Mouse (Mus musculus): ENCODE data around the gene Eif2a. TPM values are rescaled to one million over a fixed set of nuclear protein-coding genes. Genes with fewer than 3 reads are reported as not detected.

Eif2a gene
- polyA plus RNA-seq, 1 experiment, result 3.4 TPM

DNA sequence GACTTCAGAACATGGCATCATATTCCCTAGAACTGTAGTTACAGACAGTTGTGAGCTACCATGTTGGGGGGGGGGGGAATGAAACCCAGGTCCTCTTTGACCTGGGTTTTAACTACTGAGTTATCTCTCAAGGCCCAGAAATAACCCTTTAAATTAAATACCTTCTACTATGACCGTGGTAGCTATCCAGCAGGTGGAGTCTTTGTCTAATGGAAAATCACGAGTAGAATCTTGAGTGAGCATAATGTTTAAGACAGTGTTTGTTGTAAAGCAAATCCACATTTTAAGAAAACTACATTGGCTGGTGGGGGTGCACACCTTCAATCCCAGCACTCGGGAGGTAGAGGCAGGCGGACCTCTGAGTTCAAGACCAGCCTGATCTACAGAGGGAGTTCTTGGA, 12.1 kb upstream of the Eif2a start:
- no peaks in the 10 kb centered on the region for H3K27me3 ChIP-seq (ENCODE audit: control insufficient read depth, insufficient read depth, low read length)
- H3K4me1 ChIP-seq (ENCODE audit: control insufficient read depth, insufficient read depth, insufficient read length), result peaks cover 13% of the 10 kb centered on the region; the same call in 1 of the 2 replicates
- H3K27ac ChIP-seq (ENCODE audit: insufficient read depth, low read length), result no peak overlapping the region; the same call in 1 of the 2 replicates
- TF ChIP-seq CTCF (IDR thresholded peaks at IDR 0.05; ENCODE audit: extremely low read depth, insufficient read depth, insufficient read length, insufficient replicate concordance) (no peak), POLR2A (IDR thresholded peaks at IDR 0.05; ENCODE audit: low read depth, low read length) (no peak)
- no peaks in the 10 kb centered on the region for H3K36me3 ChIP-seq (ENCODE audit: control insufficient read depth, insufficient read depth, low read length)
- no peak overlapping the region for H3K4me3 ChIP-seq (ENCODE audit: extremely low read depth, insufficient read depth, insufficient read length)
- 70% methylated on average over 4 of the region's 4 CpGs for WGBS
- DNase-seq (ENCODE audit: low read depth in 1 of 2, low spot score in 2 of 2), result no peak

DNA sequence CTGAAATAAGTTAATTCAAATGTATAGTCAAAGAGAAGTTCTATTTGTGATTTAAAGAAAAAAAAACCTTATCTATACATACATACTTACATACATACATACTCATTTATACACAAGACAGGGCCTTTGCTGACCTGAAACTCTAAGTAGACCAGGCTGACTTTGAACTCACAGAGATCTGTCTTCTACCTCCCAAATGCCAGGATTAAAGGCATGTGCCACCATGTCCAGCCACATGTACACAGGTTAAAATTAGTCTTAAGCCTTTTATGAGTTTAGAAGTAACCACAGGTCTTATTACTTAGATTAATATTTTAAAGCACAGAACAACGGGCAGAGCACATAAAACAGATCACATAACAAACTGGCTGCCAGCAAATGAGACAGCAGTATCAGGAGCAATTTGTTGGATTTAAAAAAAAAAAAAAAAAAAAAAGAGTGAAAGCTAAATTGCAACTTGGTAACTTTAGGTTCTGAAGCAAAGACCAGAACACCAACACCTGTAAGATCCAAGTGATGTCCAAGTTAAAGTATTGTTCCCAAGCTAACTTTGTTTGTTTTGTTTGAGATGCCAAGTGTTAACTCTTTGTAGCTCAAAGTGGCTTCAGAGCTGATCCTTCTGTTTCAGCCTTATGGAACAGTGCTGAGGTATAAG, 9.5 kb upstream of the Eif2a start:
- Histone ChIP-seq H3K4me1 (ENCODE audit: control insufficient read depth, insufficient read depth, insufficient read length) (peaks cover 19% of the 10 kb centered on the region; the same call in 1 of the 2 replicates), H3K27me3 (ENCODE audit: control insufficient read depth, insufficient read depth, low read length) (no peaks in the 10 kb centered on the region), H3K4me3 (ENCODE audit: extremely low read depth, insufficient read depth, insufficient read length) (no peak overlapping the region), H3K27ac (ENCODE audit: insufficient read depth, low read length) (peak overlapping the region; percentile 91), H3K36me3 (ENCODE audit: control insufficient read depth, insufficient read depth, low read length) (peaks cover 2% of the 10 kb centered on the region)
- WGBS, result 22% methylated on average over 1 of the region's 1 CpGs
- no peak for TF ChIP-seq POLR2A (IDR thresholded peaks at IDR 0.05; ENCODE audit: low read depth, low read length)
- TF ChIP-seq CTCF (IDR thresholded peaks at IDR 0.05; ENCODE audit: extremely low read depth, insufficient read depth, insufficient read length, insufficient replicate concordance), result no peak
- DNase-seq (ENCODE audit: low read depth in 1 of 2, low spot score in 2 of 2), result no peak

DNA sequence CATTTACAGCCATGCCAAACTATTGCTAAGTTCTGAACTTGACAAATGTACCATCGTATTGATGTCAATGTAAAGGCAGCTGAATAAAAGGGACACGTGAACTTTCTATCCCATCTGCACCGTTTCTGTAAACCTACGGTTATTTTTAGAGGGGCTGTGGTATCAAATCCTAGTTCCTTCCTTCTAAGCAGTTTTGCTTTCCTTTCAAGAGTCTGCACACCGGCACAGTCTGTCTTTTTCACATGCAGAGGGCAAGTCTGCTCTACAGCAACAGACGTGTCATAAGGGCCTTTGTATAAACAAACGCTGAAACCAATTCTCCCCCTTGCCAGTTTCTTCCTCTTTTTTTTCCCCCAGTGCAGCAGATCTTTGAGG, 9.0 kb upstream of the Eif2a start:
- Histone ChIP-seq H3K36me3 (ENCODE audit: control insufficient read depth, insufficient read depth, low read length) (peaks cover 8% of the 10 kb centered on the region), H3K27ac (ENCODE audit: insufficient read depth, low read length) (peak overlapping the region; percentile 91), H3K4me1 (ENCODE audit: control insufficient read depth, insufficient read depth, insufficient read length) (peaks cover 19% of the 10 kb centered on the region; the same call in 1 of the 2 replicates), H3K4me3 (ENCODE audit: extremely low read depth, insufficient read depth, insufficient read length) (no peak overlapping the region), H3K27me3 (ENCODE audit: control insufficient read depth, insufficient read depth, low read length) (no peaks in the 10 kb centered on the region)
- WGBS, result 5% methylated on average over 7 of the region's 7 CpGs
- DNase-seq (ENCODE audit: low read depth in 1 of 2, low spot score in 2 of 2), result peak; percentile 51 to 88
- TF ChIP-seq CTCF (IDR thresholded peaks at IDR 0.05; ENCODE audit: extremely low read depth, insufficient read depth, insufficient read length, insufficient replicate concordance), result no peak
- no peak for TF ChIP-seq POLR2A (IDR thresholded peaks at IDR 0.05; ENCODE audit: low read depth, low read length)

DNA sequence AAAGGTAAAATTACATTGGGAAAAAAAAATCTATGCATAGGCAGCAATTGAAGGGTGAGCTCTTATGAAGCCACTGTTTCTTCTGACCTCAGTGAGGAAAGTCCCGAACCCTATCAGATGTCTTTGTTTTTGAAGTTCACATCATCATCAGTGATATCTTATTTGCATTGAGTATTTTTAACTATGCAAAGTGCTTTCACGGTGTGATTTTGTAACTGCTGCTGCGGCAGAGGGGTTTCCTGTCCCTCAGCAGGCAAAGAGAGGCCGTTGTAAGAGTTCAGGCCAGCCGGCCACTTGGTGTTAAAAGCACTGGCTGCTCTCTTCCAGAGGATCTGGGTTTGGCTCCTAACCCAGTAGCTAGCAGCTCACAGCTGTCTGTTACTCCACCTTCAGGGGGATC, 8.4 kb upstream of the Eif2a start:
- no peak for TF ChIP-seq CTCF (IDR thresholded peaks at IDR 0.05; ENCODE audit: extremely low read depth, insufficient read depth, insufficient read length, insufficient replicate concordance)
- peak; percentile 71 for TF ChIP-seq POLR2A (IDR thresholded peaks at IDR 0.05; ENCODE audit: low read depth, low read length)
- Histone ChIP-seq H3K36me3 (ENCODE audit: control insufficient read depth, insufficient read depth, low read length) (peaks cover 9% of the 10 kb centered on the region), H3K27ac (ENCODE audit: insufficient read depth, low read length) (peak overlapping the region; percentile 96), H3K4me1 (ENCODE audit: control insufficient read depth, insufficient read depth, insufficient read length) (peaks cover 19% of the 10 kb centered on the region; the same call in 1 of the 2 replicates), H3K27me3 (ENCODE audit: control insufficient read depth, insufficient read depth, low read length) (no peaks in the 10 kb centered on the region), H3K4me3 (ENCODE audit: extremely low read depth, insufficient read depth, insufficient read length) (peak overlapping the region; percentile 11; the same call in 1 of the 2 replicates)
- DNase-seq (ENCODE audit: low read depth in 1 of 2, low spot score in 2 of 2), result peak; percentile 77 to 84
- 5% methylated on average over 5 of the region's 5 CpGs for WGBS

DNA sequence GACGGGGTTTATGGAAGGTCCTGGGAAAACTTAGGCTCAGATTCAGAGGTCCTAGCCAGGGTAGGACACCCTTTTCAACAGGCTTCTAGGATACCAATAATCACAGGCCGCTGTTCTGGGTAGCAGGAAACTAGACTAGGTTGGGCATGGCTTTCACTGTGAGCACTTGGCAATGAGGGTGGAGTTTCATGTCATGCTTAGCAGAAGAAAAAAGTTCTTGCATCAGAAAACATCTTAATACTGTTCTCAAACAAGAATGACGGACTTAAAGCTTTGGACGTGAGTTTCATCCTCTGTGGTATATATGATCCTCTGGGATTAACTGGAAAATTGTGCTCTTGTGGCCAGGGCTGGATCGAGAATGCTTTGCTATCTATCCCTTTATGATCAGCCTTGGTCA, 7.8 kb upstream of the Eif2a start:
- peak overlapping the region; percentile 96 for H3K27ac ChIP-seq (ENCODE audit: insufficient read depth, low read length)
- WGBS, result 39% methylated on average over 5 of the region's 5 CpGs

DNA sequence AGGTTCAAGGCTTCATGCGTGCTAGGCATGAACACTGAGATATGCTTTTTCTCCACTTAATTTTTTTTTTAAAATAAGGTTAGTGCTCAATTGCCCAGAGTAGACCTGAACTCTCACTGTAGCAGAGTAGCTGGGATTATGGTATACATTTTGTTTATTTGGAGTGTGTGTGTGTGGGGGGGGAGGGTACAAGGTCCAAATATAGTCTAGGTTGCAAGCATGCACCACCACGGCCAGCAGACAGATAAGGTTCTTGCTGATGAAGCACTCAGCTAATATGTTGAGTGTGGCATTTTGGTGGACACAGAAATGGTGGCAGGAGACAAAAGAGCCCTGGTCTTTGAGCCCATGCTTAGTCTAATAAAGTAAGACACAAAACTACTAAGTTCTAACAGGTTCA, 6.7 kb upstream of the Eif2a start:
- H3K27ac ChIP-seq (ENCODE audit: insufficient read depth, low read length), result peak overlapping the region; percentile 96
- peaks cover 21% of the 10 kb centered on the region for H3K36me3 ChIP-seq (ENCODE audit: control insufficient read depth, insufficient read depth, low read length)
- TF ChIP-seq POLR2A (IDR thresholded peaks at IDR 0.05; ENCODE audit: low read depth, low read length) (no peak), CTCF (IDR thresholded peaks at IDR 0.05; ENCODE audit: extremely low read depth, insufficient read depth, insufficient read length, insufficient replicate concordance) (no peak)
- no peak for DNase-seq (ENCODE audit: low read depth in 1 of 2, low spot score in 2 of 2)
- H3K4me1 ChIP-seq (ENCODE audit: control insufficient read depth, insufficient read depth, insufficient read length), result peaks cover 19% of the 10 kb centered on the region; the same call in 1 of the 2 replicates
- no peaks in the 10 kb centered on the region for H3K27me3 ChIP-seq (ENCODE audit: control insufficient read depth, insufficient read depth, low read length)
- peak overlapping the region; percentile 14; the same call in 1 of the 2 replicates for H3K4me3 ChIP-seq (ENCODE audit: extremely low read depth, insufficient read depth, insufficient read length)
- WGBS, result 53% methylated on average over 2 of the region's 2 CpGs

More for the DNA sequence above, 7.8 kb upstream of the Eif2a start:
- H3K36me3 ChIP-seq (ENCODE audit: control insufficient read depth, insufficient read depth, low read length), result peaks cover 13% of the 10 kb centered on the region
- H3K4me1 ChIP-seq (ENCODE audit: control insufficient read depth, insufficient read depth, insufficient read length), result peaks cover 19% of the 10 kb centered on the region; the same call in 1 of the 2 replicates
- H3K27me3 ChIP-seq (ENCODE audit: control insufficient read depth, insufficient read depth, low read length), result no peaks in the 10 kb centered on the region
- TF ChIP-seq CTCF (IDR thresholded peaks at IDR 0.05; ENCODE audit: extremely low read depth, insufficient read depth, insufficient read length, insufficient replicate concordance) (no peak), POLR2A (IDR thresholded peaks at IDR 0.05; ENCODE audit: low read depth, low read length) (peak; percentile 30)
- peak in 1 of 2 experiments; percentile 57 for DNase-seq (ENCODE audit: low read depth in 1 of 2, low spot score in 2 of 2)
- peak overlapping the region; percentile 38; the same call in 1 of the 2 replicates for H3K4me3 ChIP-seq (ENCODE audit: extremely low read depth, insufficient read depth, insufficient read length)

DNA sequence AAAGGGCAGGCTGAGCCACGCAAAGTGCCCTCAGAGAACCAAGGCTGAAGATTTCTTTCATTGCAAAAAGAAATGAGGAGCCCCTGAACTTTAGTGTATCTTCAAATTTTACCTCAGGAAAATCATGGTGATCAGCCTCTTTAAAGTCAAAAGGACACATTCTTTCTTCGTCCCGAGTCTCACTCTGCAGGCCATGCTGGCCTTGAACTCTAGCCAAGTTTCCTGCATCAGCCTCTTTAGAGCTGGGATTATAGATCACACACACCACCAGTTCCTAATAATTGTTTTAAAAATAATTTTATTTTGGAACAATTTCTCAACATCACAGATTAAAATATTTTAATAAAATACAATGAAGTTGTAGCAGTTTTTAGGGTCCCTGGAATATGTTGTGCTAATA, 6.1 kb upstream of the Eif2a start:
- peak overlapping the region; percentile 96 for H3K27ac ChIP-seq (ENCODE audit: insufficient read depth, low read length)

More for the DNA sequence above, 6.1 kb upstream of the Eif2a start:
- no peak for TF ChIP-seq CTCF (IDR thresholded peaks at IDR 0.05; ENCODE audit: extremely low read depth, insufficient read depth, insufficient read length, insufficient replicate concordance)
- TF ChIP-seq POLR2A (IDR thresholded peaks at IDR 0.05; ENCODE audit: low read depth, low read length), result no peak
- WGBS, result 80% methylated on average over 3 of the region's 3 CpGs
- no peak overlapping the region for H3K4me3 ChIP-seq (ENCODE audit: extremely low read depth, insufficient read depth, insufficient read length)
- peaks cover 19% of the 10 kb centered on the region; the same call in 1 of the 2 replicates for H3K4me1 ChIP-seq (ENCODE audit: control insufficient read depth, insufficient read depth, insufficient read length)
- no peaks in the 10 kb centered on the region for H3K27me3 ChIP-seq (ENCODE audit: control insufficient read depth, insufficient read depth, low read length)
- peaks cover 23% of the 10 kb centered on the region for H3K36me3 ChIP-seq (ENCODE audit: control insufficient read depth, insufficient read depth, low read length)
- no peak for DNase-seq (ENCODE audit: low read depth in 1 of 2, low spot score in 2 of 2)
